Mouse (Mus musculus) lung, adult 2 months (tissue): ENCODE measurements at regions not wholly inside any gene's neighbourhood (a gene's known extent, or its start where the extent isn't known, plus 50 kb on each side); places are given as distances from the start of the nearest gene placed in this dataset.

Experiments
- CTCF ChIP-seq: fragments of 200-500 bp; IDR thresholded peaks from 2 replicates; pipeline ENCODE4 v1.5.1; 2011; ENCODE audit warnings: mild to moderate bottlenecking, low read length, control low read depth; ENCODE audit not compliant: insufficient read depth
- POLR2A ChIP-seq: fragments of 200-500 bp; IDR thresholded peaks from 2 replicates; pipeline ENCODE4 v1.6.1; 2011; ENCODE audit warnings: low read depth, mild to moderate bottlenecking, control low read depth, low read length, borderline replicate concordance; ENCODE audit errors: extremely low read depth

DNA sequence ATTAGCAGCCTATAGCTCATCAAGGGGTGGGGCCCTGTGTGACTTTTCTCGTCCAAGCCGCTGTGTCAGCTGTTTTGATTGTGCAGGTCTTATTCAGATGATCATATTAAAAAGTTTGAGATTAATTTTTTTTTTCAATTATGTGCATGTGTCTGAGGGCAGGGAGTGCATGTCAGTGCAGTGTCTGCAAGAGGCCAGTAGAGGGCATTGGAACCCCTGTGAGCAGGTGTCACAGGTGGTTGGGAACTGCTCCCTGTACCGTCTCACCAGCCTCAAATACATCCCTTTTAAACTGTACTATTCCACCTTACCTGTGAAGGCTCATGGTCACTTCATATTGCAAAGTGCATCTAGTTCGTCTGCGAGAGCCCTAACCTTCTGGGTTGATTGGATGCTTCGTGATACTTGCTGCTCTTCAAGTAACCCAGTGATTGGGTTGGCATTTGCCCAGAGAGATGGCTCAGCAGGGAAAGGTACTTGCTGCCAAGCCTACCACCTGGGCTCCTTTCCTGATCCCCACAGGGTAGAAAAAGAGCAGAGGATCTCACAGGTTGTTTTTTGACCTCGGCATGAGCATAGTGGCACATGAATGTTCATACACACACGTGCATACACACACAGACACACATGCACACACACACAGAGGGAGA, 178.3 kb upstream of the Fam19a5 start:
- TF ChIP-seq CTCF (peak; percentile 51), POLR2A (no peak)
